In genomic region chr11:115765607-115766141, GRCm38 (mm10) we compare ENCODE assay signal across 8 mouse cellular contexts. TPM values are rescaled to one million over a fixed set of nuclear protein-coding genes. Genes with fewer than 3 reads are reported as not detected.
DNase-seq lines count a peak whose midpoint lies in the region; ATAC-seq and TF ChIP-seq lines count a peak whose summit lies in the region.

No protein-coding gene starts in this region.

- peak overlapping the region; percentile 63 for H3K27ac ChIP-seq in cortical plate, adult 2 months (ENCODE audit: insufficient read depth, low read length)
- peak overlapping the region; percentile 83 for H3K27ac ChIP-seq in stomach, embryonic 15.5 days

- peak; percentile 66 for DNase-seq in adrenal gland, postnatal 25 days
- no peak for DNase-seq in adrenal gland, adult 2 months
- DNase-seq in 3T3-L1 (ENCODE audit: low read depth, low spot score), result peak; percentile 65
- DNase-seq in kidney, postnatal 36 days, result peak; percentile 48 to 81

- no peaks in the 10 kb centered on the region for H3K9me3 ChIP-seq in stomach, embryonic 15.5 days

- H3K4me3 ChIP-seq in cortical plate, adult 2 months (ENCODE audit: insufficient read depth, low read length), result peak overlapping the region; percentile 70
- H3K4me3 ChIP-seq in stomach, embryonic 15.5 days (replicated peaks), result peak overlapping the region; percentile 85

- peak overlapping the region; percentile 63 for H3K4me2 ChIP-seq in stomach, embryonic 15.5 days

- no peak for TF ChIP-seq CTCF in cortical plate, adult 2 months (IDR thresholded peaks at IDR 0.05; ENCODE audit: extremely low read depth, insufficient read depth, low read length)

- H3K36me3 ChIP-seq in stomach, embryonic 15.5 days, result no peaks in the 10 kb centered on the region

- ATAC-seq in granulocyte monocyte progenitor cell, adult 5-6 weeks (replicated peaks; ENCODE audit: poor library complexity, severe bottlenecking), result 0 out of 2 replicates have a peak, but pooled peaks have one; percentile 10
- peak; percentile 50 for ATAC-seq in megakaryocyte, adult 5-6 weeks (ENCODE audit: poor library complexity, severe bottlenecking)
- ATAC-seq in stomach, embryonic 15.5 days (ENCODE audit: insufficient read depth, low FRiP score, low read depth), result peak; percentile 82

- TF ChIP-seq POLR2A in cortical plate, adult 2 months (IDR thresholded peaks at IDR 0.05; ENCODE audit: extremely low read depth, insufficient read depth, low read length), result no peak

- peaks cover 3% of the 10 kb centered on the region; the same call in 1 of the 2 replicates for H3K4me1 ChIP-seq in cortical plate, adult 2 months (ENCODE audit: control insufficient read depth, insufficient read depth, low read length)
- H3K4me1 ChIP-seq in stomach, embryonic 15.5 days, result peaks cover 6% of the 10 kb centered on the region; the same call in 1 of the 2 replicates

- H3K27me3 ChIP-seq in stomach, embryonic 15.5 days (replicated peaks), result no peaks in the 10 kb centered on the region

- peak overlapping the region; percentile 92 for H3K9ac ChIP-seq in stomach, embryonic 15.5 days

- 0% methylated on average over 33 of the region's 34 CpGs for WGBS in stomach, embryonic 15.5 days

RNA-seq across cellular contexts. Expression of gene Tmem94, which starts 0.4 kb away (rescaled TPM):
- 80.9 and 114 TPM in 2 replicates for total RNA-seq in adrenal gland, postnatal 25 days (2021)
- total RNA-seq in adrenal gland, adult 2 months (2021), result 10 to 100 TPM; 70.6 to 85.9 TPM
- polyA plus RNA-seq in adrenal gland, adult 2 months (2012; rRNA removed), result 158 and 165 TPM in 2 replicates
- 44.8 and 45.7 TPM in 2 replicates for polyA plus RNA-seq in cortical plate, adult 2 months (2012; rRNA removed)
- total RNA-seq in granulocyte monocyte progenitor cell, adult 5-6 weeks (2014; fragmentation: Nextera tagmentation), result 17.6 and 33.4 TPM in 2 replicates
- 9.0 and 17.2 TPM in 2 replicates for total RNA-seq in granulocyte monocyte progenitor cell, adult 5-6 weeks (2017)
- total RNA-seq in megakaryocyte, adult 5-6 weeks (2015), result 16.1 and 17.1 TPM in 2 replicates
- 15.9 and 18.8 TPM in 2 replicates for total RNA-seq in megakaryocyte, adult 5-6 weeks (2017)
- 19.9 and 20.7 TPM in 2 replicates for polyA plus RNA-seq in stomach, embryonic 15.5 days (2015; fragmentation: Nextera tagmentation; extraction: Ambion mirVana)

RNA-seq across cellular contexts. Expression of gene Caskin2, which starts 47.8 kb away (rescaled TPM):
- 56.2 and 73.4 TPM in 2 replicates for total RNA-seq in adrenal gland, postnatal 25 days (2021)
- 10 to 100 TPM; 53.7 to 64.2 TPM for total RNA-seq in adrenal gland, adult 2 months (2021)
- 110 and 114 TPM in 2 replicates for polyA plus RNA-seq in adrenal gland, adult 2 months (2012; rRNA removed)
- polyA plus RNA-seq in cortical plate, adult 2 months (2012; rRNA removed), result 22.1 and 24.1 TPM in 2 replicates
- total RNA-seq in granulocyte monocyte progenitor cell, adult 5-6 weeks (2014; fragmentation: Nextera tagmentation), result 1.9 and 5.1 TPM in 2 replicates
- 1.7 and 3.5 TPM in 2 replicates for total RNA-seq in granulocyte monocyte progenitor cell, adult 5-6 weeks (2017)
- 1.6 and 2.5 TPM in 2 replicates for total RNA-seq in megakaryocyte, adult 5-6 weeks (2015)
- total RNA-seq in megakaryocyte, adult 5-6 weeks (2017), result 1.7 and 3.0 TPM in 2 replicates
- 11.7 and 13.1 TPM in 2 replicates for polyA plus RNA-seq in stomach, embryonic 15.5 days (2015; fragmentation: Nextera tagmentation; extraction: Ambion mirVana)

RNA-seq across cellular contexts. Expression of gene Tsen54, which starts 48.9 kb away (rescaled TPM):
- 20.7 and 27.4 TPM in 2 replicates for total RNA-seq in adrenal gland, postnatal 25 days (2021)
- total RNA-seq in adrenal gland, adult 2 months (2021), result 10 to 100 TPM; 15.8 to 20.7 TPM
- 43.9 and 61.6 TPM in 2 replicates for polyA plus RNA-seq in adrenal gland, adult 2 months (2012; rRNA removed)
- 15.3 and 15.8 TPM in 2 replicates for polyA plus RNA-seq in cortical plate, adult 2 months (2012; rRNA removed)
- total RNA-seq in granulocyte monocyte progenitor cell, adult 5-6 weeks (2014; fragmentation: Nextera tagmentation), result 21.9 and 22.5 TPM in 2 replicates
- total RNA-seq in granulocyte monocyte progenitor cell, adult 5-6 weeks (2017), result 8.5 and 18.6 TPM in 2 replicates
- total RNA-seq in megakaryocyte, adult 5-6 weeks (2015), result 2.6 and 5.4 TPM in 2 replicates
- 7.0 and 16.3 TPM in 2 replicates for total RNA-seq in megakaryocyte, adult 5-6 weeks (2017)
- polyA plus RNA-seq in stomach, embryonic 15.5 days (2015; fragmentation: Nextera tagmentation; extraction: Ambion mirVana), result 28.2 and 30.6 TPM in 2 replicates

RNA-seq across cellular contexts. Expression of gene Grb2, which starts 57.3 kb away (rescaled TPM):
- total RNA-seq in adrenal gland, postnatal 25 days (2021), result 109 and 166 TPM in 2 replicates
- total RNA-seq in adrenal gland, adult 2 months (2021), result 100 to 1,000 TPM; 136 to 162 TPM
- polyA plus RNA-seq in adrenal gland, adult 2 months (2012; rRNA removed), result 41.2 and 50.8 TPM in 2 replicates
- polyA plus RNA-seq in cortical plate, adult 2 months (2012; rRNA removed), result 106 and 110 TPM in 2 replicates
- total RNA-seq in granulocyte monocyte progenitor cell, adult 5-6 weeks (2014; fragmentation: Nextera tagmentation), result 106 and 112 TPM in 2 replicates
- total RNA-seq in granulocyte monocyte progenitor cell, adult 5-6 weeks (2017), result 40.4 and 56.0 TPM in 2 replicates
- total RNA-seq in megakaryocyte, adult 5-6 weeks (2015), result 109 TPM in 2 replicates
- 68.7 and 124 TPM in 2 replicates for total RNA-seq in megakaryocyte, adult 5-6 weeks (2017)
- 83.5 and 85.7 TPM in 2 replicates for polyA plus RNA-seq in stomach, embryonic 15.5 days (2015; fragmentation: Nextera tagmentation; extraction: Ambion mirVana)

RNA-seq across cellular contexts. Expression of gene Llgl2, which starts 58.2 kb away (rescaled TPM):
- 8.4 and 11.8 TPM in 2 replicates for total RNA-seq in adrenal gland, postnatal 25 days (2021)
- total RNA-seq in adrenal gland, adult 2 months (2021), result 10 to 100 TPM in 1 of 2 experiments, 1 to 10 TPM in 1; 7.6 to 13.1 TPM
- 24.4 and 29.5 TPM in 2 replicates for polyA plus RNA-seq in adrenal gland, adult 2 months (2012; rRNA removed)
- 3.1 and 3.2 TPM in 2 replicates for polyA plus RNA-seq in cortical plate, adult 2 months (2012; rRNA removed)
- 4.2 and 11.3 TPM in 2 replicates for total RNA-seq in granulocyte monocyte progenitor cell, adult 5-6 weeks (2014; fragmentation: Nextera tagmentation)
- 2.8 and 4.1 TPM in 2 replicates for total RNA-seq in granulocyte monocyte progenitor cell, adult 5-6 weeks (2017)
- total RNA-seq in megakaryocyte, adult 5-6 weeks (2015), result 3.4 and 5.0 TPM in 2 replicates
- 5.2 and 6.0 TPM in 2 replicates for total RNA-seq in megakaryocyte, adult 5-6 weeks (2017)
- polyA plus RNA-seq in stomach, embryonic 15.5 days (2015; fragmentation: Nextera tagmentation; extraction: Ambion mirVana), result 60.4 and 61.5 TPM in 2 replicates

Comparison
In these comparisons a context has a peak if more than half of its experiments do, and no peak if none do; other contexts are left out.
1. ATAC-seq: peak in every context shown above with its lines; median percentile 82 in stomach, embryonic 15.5 days; 50 in megakaryocyte, adult 5-6 weeks; 10 in granulocyte monocyte progenitor cell, adult 5-6 weeks.